Mouse (Mus musculus) neural tube, embryonic 13.5 days (tissue): ENCODE results near the gene Gm42674. TPM values are rescaled to one million over a fixed set of nuclear protein-coding genes. Genes with fewer than 3 reads are reported as not detected.

Source experiments
- ATAC-seq: fragments of 200-750 bp; cut with Nextera tagmentation; 2 replicates; pipeline ENCODE4 v1.8.0; 2017; ENCODE audit warnings: low read depth, mild to moderate bottlenecking, moderate TSS enrichment, moderate library complexity
- H3K27ac ChIP-seq: fragments of 300-500 bp; sonication (generic); replicated peaks from 2 replicates; pipeline ENCODE4 v1.5.1; 2015; ENCODE audit warnings: moderate library complexity, mild to moderate bottlenecking, inconsistent platforms
- H3K27me3 ChIP-seq: fragments of 300-500 bp; sonication (generic); 2 replicates; pipeline ENCODE4 v1.6.1; 2015; ENCODE audit warnings: mild to moderate bottlenecking, inconsistent platforms
- H3K36me3 ChIP-seq: fragments of 300-500 bp; sonication (generic); 2 replicates; pipeline ENCODE4 v1.6.1; 2015; ENCODE audit warnings: mild to moderate bottlenecking, inconsistent platforms
- H3K4me1 ChIP-seq: fragments of 300-500 bp; sonication (generic); replicated peaks from 2 replicates; pipeline ENCODE4 v1.6.1; 2015; ENCODE audit warnings: inconsistent platforms
- H3K4me2 ChIP-seq: fragments of 300-500 bp; sonication (generic); 2 replicates; pipeline ENCODE4 v1.6.1; 2015; ENCODE audit warnings: inconsistent platforms, mild to moderate bottlenecking, moderate library complexity
- H3K4me3 ChIP-seq: fragments of 300-500 bp; sonication (generic); 2 replicates; pipeline ENCODE4 v1.5.1; 2015; ENCODE audit warnings: mild to moderate bottlenecking, inconsistent platforms
- H3K9ac ChIP-seq: fragments of 300-500 bp; sonication (generic); 2 replicates; pipeline ENCODE4 v1.6.1; 2015; ENCODE audit warnings: moderate library complexity, mild to moderate bottlenecking, inconsistent platforms
- H3K9me3 ChIP-seq: fragments of 300-500 bp; sonication (generic); 2 replicates; pipeline ENCODE4 v1.6.1; 2016; ENCODE audit warnings: inconsistent platforms
- WGBS: fragments of 180-500 bp; shearing (Covaris S2); methylation state at CpG from one replicate; pipeline ENCODE4 v1.1.7; 2015; 5-methylcytosine and 5-hydroxymethylcytosine counted together
- polyA plus RNA-seq: library from polyadenylated mRNA; unstranded; fragments of >200 nt; fragmentation: Nextera tagmentation; extraction: Ambion mirVana; gene quantifications from 2 replicates; pipeline ENCODE4 v1.2.1, GENCODE M21; 2015

Gm42674 gene
- polyA plus RNA-seq = not detected in 2 replicates

DNA sequence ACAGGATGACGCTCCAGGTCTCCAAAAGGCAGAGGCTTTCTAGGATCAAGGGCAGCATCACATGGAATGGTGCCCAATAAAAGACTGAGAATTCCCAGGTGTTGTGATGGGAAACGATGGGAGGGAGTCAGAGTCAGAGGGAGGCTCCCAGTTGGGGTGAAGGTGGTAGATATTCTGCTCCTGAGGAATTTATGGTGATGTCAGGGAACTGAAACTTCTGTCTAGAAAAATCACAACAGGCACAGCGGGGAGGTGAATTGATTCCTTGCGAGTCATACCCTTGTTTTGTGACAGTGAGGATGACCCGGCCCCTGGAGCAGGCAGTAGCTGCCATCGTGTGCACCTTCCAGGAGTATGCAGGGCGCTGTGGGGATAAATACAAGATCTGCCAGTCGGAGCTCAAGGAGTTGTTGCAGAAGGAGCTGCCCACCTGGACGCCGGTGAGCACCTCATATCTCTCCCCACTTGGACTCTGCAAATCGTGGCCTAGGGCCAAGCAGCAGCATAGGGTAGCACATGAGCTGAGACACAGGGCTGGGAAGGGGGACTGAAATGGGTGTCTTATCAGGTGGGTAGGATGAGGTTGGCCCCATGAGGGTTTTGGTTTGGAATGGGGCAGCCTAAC lies at the start of gene Gm42674:
Gm42674 (plus strand) TSS at position 419 of the 625 bp plus-strand sequence.
- Histone ChIP-seq H3K9me3 (no peaks in the 10 kb centered on the region), H3K4me2 (no peak within 1 kb of the TSS), H3K9ac (no peak within 1 kb of the TSS), H3K4me3 (no peak within 1 kb of the TSS), H3K4me1 (peaks cover 9% of the 10 kb centered on the region), H3K27ac (no peak within 1 kb of the TSS), H3K27me3 (no peaks in the 10 kb centered on the region), H3K36me3 (no peaks in the 10 kb centered on the region)
- no peak for ATAC-seq
- WGBS = 86% methylated on average over 11 of the region's 11 CpGs

GRCm38 (mm10) chr3:90552231-90552630 lies 49.5 kb upstream of the Gm42674 start:
- ATAC-seq = no peak

DNA sequence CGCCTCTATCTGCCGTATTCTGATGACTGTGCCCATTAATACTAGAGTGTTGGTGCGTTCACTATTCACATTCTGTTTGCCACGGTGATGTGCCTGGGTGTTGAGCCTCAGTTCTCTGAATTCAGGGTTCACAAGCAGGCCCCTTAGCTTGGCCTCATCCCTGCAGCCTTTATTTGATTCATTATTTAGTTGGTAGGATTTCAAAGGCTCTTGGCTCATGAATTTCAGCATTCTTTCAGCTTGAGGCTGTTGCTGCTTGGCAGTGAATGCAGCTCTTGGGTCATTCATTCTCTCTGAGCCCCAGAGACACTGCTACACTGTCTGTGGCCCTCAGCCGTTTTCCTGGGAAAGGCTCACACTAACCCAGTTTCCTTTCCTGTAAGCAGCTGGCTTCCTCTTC lies 45.8 kb upstream of the Gm42674 start:
- no peak overlapping the region; the same call in 1 of the 2 replicates for H3K27ac ChIP-seq
- 40% methylated on average over 5 of the region's 5 CpGs for WGBS

More at GRCm38 (mm10) chr3:90552231-90552630, 49.5 kb upstream of the Gm42674 start:
- Histone ChIP-seq H3K36me3 (no peaks in the 10 kb centered on the region), H3K4me1 (peaks cover 7% of the 10 kb centered on the region; the same call in 1 of the 2 replicates), H3K9me3 (no peaks in the 10 kb centered on the region), H3K4me3 (no peak overlapping the region), H3K9ac (no peak overlapping the region), H3K4me2 (no peak overlapping the region), H3K27me3 (no peaks in the 10 kb centered on the region), H3K27ac (no peak overlapping the region)
- 82% methylated on average over 2 of the region's 2 CpGs for WGBS

DNA sequence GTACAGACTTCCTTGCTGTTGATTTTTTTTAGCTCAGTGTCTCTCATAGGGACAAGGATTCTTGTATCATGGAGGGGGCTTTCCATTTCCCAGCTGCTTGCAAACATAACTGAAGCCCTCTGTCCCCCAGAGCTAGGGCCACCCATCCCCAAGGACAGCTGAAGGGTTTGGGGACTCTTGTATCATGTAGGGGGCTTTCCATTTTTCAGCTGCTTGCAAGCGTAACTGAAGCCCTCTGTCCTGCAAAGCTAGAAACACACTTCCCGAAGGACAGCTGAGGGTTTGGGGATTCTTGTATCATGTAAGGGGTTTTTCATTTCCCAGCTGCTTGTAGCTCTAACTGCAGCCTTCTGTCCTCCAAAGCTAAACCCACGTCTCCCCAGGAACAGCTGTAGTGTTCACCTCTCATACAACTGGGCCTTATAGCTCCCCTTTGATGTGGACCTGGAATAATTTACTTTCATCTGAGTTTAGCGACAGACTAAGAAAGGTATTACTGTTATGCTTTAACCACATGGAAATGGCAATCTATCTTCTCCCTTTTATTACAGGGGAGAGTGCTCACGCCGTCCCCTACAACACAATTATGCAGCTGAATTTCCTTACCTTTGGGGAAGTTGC lies 41.6 kb upstream of the Gm42674 start, which contains the start of gene S100a3:
S100a3 (plus strand) TSS at position 571 of the 621 bp plus-strand sequence.
- no peak for ATAC-seq
- Histone ChIP-seq H3K9me3 (no peaks in the 10 kb centered on the region), H3K27me3 (no peaks in the 10 kb centered on the region), H3K4me2 (no peak within 1 kb of the TSS), H3K4me3 (no peak within 1 kb of the TSS), H3K36me3 (no peaks in the 10 kb centered on the region), H3K27ac (no peak within 1 kb of the TSS), H3K9ac (no peak within 1 kb of the TSS), H3K4me1 (no peaks in the 10 kb centered on the region)
- 79% methylated on average over 6 of the region's 6 CpGs for WGBS

More for the DNA sequence above, 45.8 kb upstream of the Gm42674 start:
- Histone ChIP-seq H3K4me3 (no peak overlapping the region), H3K9ac (no peak overlapping the region), H3K27me3 (no peaks in the 10 kb centered on the region), H3K9me3 (no peaks in the 10 kb centered on the region), H3K4me2 (no peak overlapping the region), H3K4me1 (no peaks in the 10 kb centered on the region), H3K36me3 (no peaks in the 10 kb centered on the region)
- ATAC-seq = peak; percentile 86

DNA sequence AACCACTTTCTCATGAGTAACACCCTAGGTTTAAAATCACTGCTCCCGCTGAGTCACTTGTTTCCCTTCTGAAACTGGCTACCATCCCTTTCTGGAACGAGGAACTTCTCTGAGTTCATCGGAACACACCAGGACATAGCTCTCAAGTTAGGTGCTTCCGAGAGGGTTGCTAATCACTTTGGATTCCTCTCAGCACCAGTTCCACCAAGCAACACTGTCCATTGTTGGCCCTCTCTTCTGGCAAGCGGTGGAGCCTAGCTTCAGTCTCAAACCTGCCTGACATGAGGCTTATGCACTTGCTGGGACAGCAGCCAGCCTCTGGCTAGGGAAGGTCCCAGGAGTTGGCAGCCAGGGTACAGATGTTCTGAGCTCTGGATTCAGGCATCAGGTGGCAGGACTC lies 27.0 kb upstream of the Gm42674 start:
- Histone ChIP-seq H3K9ac (no peak overlapping the region), H3K4me2 (no peak overlapping the region), H3K27ac (no peak overlapping the region), H3K27me3 (no peaks in the 10 kb centered on the region), H3K4me3 (no peak overlapping the region), H3K36me3 (no peaks in the 10 kb centered on the region), H3K9me3 (no peaks in the 10 kb centered on the region), H3K4me1 (no peaks in the 10 kb centered on the region)
- WGBS = 89% methylated on average over 5 of the region's 5 CpGs
- no peak for ATAC-seq

DNA sequence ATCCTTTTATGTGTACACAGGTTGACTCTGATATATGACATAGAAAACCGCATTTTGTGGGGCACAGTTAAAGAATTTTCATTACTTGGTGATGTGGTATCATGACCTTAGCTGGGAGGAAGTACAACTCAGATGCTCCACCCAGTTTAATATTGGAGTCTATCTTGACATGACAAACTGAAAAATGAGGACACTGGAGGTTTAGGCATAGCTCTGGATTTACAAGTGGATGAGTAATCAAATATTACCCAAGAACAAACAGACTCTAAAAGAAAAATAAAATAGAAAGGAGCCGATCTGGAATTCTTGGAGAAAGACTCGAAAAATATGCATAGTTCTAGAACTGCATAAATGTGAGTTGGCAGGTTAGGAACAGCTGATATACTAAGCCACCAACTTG lies 26.4 kb upstream of the Gm42674 start:
- Histone ChIP-seq H3K4me2 (no peak overlapping the region), H3K4me3 (no peak overlapping the region), H3K4me1 (no peaks in the 10 kb centered on the region), H3K36me3 (no peaks in the 10 kb centered on the region), H3K9ac (no peak overlapping the region), H3K9me3 (no peaks in the 10 kb centered on the region), H3K27me3 (no peaks in the 10 kb centered on the region), H3K27ac (no peak overlapping the region)
- 89% methylated on average over 3 of the region's 3 CpGs for WGBS
- no peak for ATAC-seq

- Histone ChIP-seq H3K9me3 (no peaks in the 10 kb centered on the region), H3K27ac (no peak overlapping the region), H3K9ac (no peak overlapping the region), H3K36me3 (no peaks in the 10 kb centered on the region), H3K27me3 (no peaks in the 10 kb centered on the region), H3K4me2 (no peak overlapping the region), H3K4me1 (no peaks in the 10 kb centered on the region), H3K4me3 (no peak overlapping the region)
- ATAC-seq = no peak
- 79% methylated on average over 10 of the region's 10 CpGs for WGBS
These were observed 25.2 kb upstream of the Gm42674 start for GRCm38 (mm10) chr3:90576351-90577001.

- H3K36me3 ChIP-seq = no peaks in the 10 kb centered on the region
- 82% methylated on average over 7 of the region's 7 CpGs for WGBS
- H3K4me1 ChIP-seq = no peaks in the 10 kb centered on the region
- H3K27ac ChIP-seq = no peak overlapping the region
- H3K9me3 ChIP-seq = no peaks in the 10 kb centered on the region
- no peak overlapping the region for H3K4me2 ChIP-seq
- ATAC-seq = no peak
- H3K27me3 ChIP-seq = no peaks in the 10 kb centered on the region
- H3K4me3 ChIP-seq = no peak overlapping the region
- no peak overlapping the region for H3K9ac ChIP-seq
These were observed 22.3 kb upstream of the Gm42674 start for GRCm38 (mm10) chr3:90579433-90579832.

GRCm38 (mm10) chr3:90581141-90581540 lies 20.6 kb upstream of the Gm42674 start:
- H3K4me2 ChIP-seq = no peak overlapping the region
- 92% methylated on average over 5 of the region's 5 CpGs for WGBS
- no peaks in the 10 kb centered on the region for H3K9me3 ChIP-seq

GRCm38 (mm10) chr3:90582156-90582555 lies 19.5 kb upstream of the Gm42674 start:
- Histone ChIP-seq H3K9ac (no peak overlapping the region), H3K27ac (no peak overlapping the region), H3K4me2 (no peak overlapping the region), H3K36me3 (no peaks in the 10 kb centered on the region), H3K9me3 (no peaks in the 10 kb centered on the region), H3K27me3 (no peaks in the 10 kb centered on the region), H3K4me1 (no peaks in the 10 kb centered on the region), H3K4me3 (no peak overlapping the region)
- no peak for ATAC-seq
- WGBS = 86% methylated on average over 1 of the region's 1 CpGs

More at GRCm38 (mm10) chr3:90581141-90581540, 20.6 kb upstream of the Gm42674 start:
- H3K4me3 ChIP-seq = no peak overlapping the region
- no peak for ATAC-seq
- H3K4me1 ChIP-seq = no peaks in the 10 kb centered on the region
- no peak overlapping the region for H3K9ac ChIP-seq
- no peaks in the 10 kb centered on the region for H3K27me3 ChIP-seq
- no peak overlapping the region for H3K27ac ChIP-seq
- H3K36me3 ChIP-seq = no peaks in the 10 kb centered on the region

DNA sequence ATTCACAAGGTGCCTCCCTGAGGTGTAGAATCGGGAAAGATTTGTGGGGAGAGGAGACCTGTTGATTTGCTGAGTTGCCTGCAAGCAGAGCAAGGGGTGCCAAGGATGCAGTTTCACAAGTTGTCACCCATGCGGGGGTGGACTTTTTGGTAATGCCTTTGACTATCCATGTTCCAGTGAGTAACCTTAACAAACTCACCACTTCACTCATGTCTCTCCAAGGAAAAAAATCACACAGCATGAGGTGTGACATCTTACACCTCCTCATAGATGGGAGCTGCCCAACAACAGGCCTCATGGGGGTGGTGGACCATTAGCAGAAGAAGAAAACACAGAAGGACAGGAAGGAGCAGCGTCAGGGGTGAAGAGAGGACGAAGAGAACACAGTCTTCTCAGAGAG lies 19.1 kb upstream of the Gm42674 start:
- Histone ChIP-seq H3K9ac (no peak overlapping the region), H3K4me2 (no peak overlapping the region), H3K4me1 (no peaks in the 10 kb centered on the region), H3K27ac (no peak overlapping the region), H3K36me3 (no peaks in the 10 kb centered on the region), H3K4me3 (no peak overlapping the region), H3K27me3 (no peaks in the 10 kb centered on the region), H3K9me3 (no peaks in the 10 kb centered on the region)
- 83% methylated on average over 4 of the region's 4 CpGs for WGBS
- no peak for ATAC-seq

GRCm38 (mm10) chr3:90583893-90584292 lies 17.8 kb upstream of the Gm42674 start:
- Histone ChIP-seq H3K9me3 (no peaks in the 10 kb centered on the region), H3K27me3 (no peaks in the 10 kb centered on the region), H3K9ac (no peak overlapping the region), H3K4me2 (no peak overlapping the region), H3K4me1 (no peaks in the 10 kb centered on the region), H3K27ac (no peak overlapping the region), H3K36me3 (no peaks in the 10 kb centered on the region), H3K4me3 (no peak overlapping the region)
- no peak for ATAC-seq
- 68% methylated on average over 3 of the region's 3 CpGs for WGBS
